Mouse (Mus musculus): ENCODE data around the gene Wipi1. TPM values are rescaled to one million over a fixed set of nuclear protein-coding genes. Genes with fewer than 3 reads are reported as not detected.

The Wipi1 gene
- polyA plus RNA-seq, 1 experiment from 2014 or later = 31.7 TPM

DNA sequence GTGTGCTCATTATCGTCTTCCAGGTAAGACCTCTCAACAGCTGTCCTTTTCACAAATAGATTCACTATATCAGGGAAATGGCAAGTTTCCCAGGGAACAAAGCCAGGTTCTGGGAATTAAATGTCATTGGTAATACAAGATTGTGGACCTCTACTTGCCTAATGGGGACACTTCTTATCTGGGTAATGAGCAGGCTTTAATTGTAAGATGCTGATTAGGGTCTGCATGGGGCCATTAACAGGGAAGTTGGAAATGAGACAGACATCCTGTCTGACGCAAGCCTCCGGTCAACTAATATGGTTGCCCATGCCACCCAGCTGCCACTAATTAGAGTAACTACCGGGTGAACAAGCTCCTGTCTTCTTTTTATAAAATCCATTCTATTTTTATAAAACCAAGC, 4.6 kb upstream of the Wipi1 start:
- Histone ChIP-seq H3K9me3 (replicated peaks) (no peaks in the 10 kb centered on the region), H3K27me3 (replicated peaks) (no peaks in the 10 kb centered on the region), H3K4me3 (peak overlapping the region; percentile 77), H3K27ac (peak overlapping the region; percentile 99), H3K36me3 (no peaks in the 10 kb centered on the region), H3K4me1 (peaks cover 74% of the 10 kb centered on the region), H3K9ac (peak overlapping the region; percentile 58), H3K4me2 (peak overlapping the region; percentile 88)
- WGBS (ENCODE audit: insufficient replicate concordance) = 24% methylated on average over 4 of the region's 4 CpGs
- ATAC-seq = no peak

DNA sequence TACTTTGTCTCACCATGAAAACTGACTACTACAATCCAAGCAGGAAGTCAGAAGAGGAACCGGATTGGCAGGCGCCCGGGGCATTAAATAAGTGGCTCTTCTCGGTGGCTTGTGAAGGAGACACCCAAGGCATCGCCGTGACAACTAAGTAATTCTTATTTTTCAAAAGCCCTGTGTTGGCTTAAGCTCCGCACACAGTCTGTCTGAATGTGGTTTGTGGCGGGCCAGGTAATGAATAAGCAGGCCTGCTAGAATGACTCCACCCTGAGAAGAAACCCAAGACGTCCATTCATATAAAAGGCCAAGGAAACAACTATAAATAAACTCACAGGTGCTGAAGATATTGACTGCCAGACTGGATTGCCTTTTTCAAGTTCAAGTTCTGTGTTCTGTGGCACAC, 3.5 kb upstream of the Wipi1 start:
- no peak for ATAC-seq
- Histone ChIP-seq H3K9ac (peak overlapping the region; percentile 74), H3K4me3 (peak overlapping the region; percentile 77), H3K27me3 (replicated peaks) (no peaks in the 10 kb centered on the region), H3K4me2 (peak overlapping the region; percentile 88), H3K9me3 (replicated peaks) (no peaks in the 10 kb centered on the region), H3K27ac (peak overlapping the region; percentile 99), H3K36me3 (no peaks in the 10 kb centered on the region), H3K4me1 (peaks cover 73% of the 10 kb centered on the region)
- 46% methylated on average over 9 of the region's 9 CpGs for WGBS (ENCODE audit: insufficient replicate concordance)

DNA sequence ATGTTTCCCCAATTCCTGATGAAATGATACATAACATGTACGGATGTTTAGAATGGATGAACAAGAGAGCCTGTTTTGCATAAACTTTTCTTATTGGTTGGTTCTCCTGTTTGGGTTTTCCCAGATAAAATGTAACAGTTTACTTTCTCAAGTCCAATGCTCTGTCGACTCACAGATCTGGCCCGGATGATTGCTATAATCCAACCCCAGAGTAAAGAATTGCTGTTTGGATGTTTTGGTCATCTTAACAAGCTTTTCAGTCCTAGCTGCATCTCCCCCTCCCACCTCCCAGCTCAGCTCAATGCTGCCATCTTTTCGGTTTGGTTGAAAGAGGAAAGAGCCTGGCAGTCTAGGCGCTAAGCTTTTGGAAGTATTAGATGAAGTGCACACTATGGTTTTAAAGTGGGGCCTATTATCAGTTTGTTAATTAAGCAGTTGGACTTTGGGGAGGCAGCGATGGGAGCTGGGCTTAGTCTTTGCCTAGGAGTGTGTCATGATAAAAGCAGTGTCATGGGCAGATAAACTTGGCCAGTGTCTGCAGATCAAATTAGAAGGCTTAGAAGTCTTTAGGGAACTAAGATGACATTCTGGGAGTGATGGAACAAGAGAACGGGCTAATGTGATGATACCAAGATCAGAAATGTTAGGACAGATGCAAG, 1.2 kb upstream of the Wipi1 start:
- peak overlapping the region; percentile 74 for H3K9ac ChIP-seq
- WGBS (ENCODE audit: insufficient replicate concordance) = 16% methylated on average over 7 of the region's 7 CpGs
- peak; percentile 36 for ATAC-seq
- H3K4me3 ChIP-seq = peak overlapping the region; percentile 77
- peak overlapping the region; percentile 88 for H3K4me2 ChIP-seq
- peaks cover 84% of the 10 kb centered on the region for H3K4me1 ChIP-seq
- H3K36me3 ChIP-seq = no peaks in the 10 kb centered on the region
- no peaks in the 10 kb centered on the region for H3K27me3 ChIP-seq (replicated peaks)
- peak overlapping the region; percentile 99 for H3K27ac ChIP-seq
- no peaks in the 10 kb centered on the region for H3K9me3 ChIP-seq (replicated peaks)

DNA sequence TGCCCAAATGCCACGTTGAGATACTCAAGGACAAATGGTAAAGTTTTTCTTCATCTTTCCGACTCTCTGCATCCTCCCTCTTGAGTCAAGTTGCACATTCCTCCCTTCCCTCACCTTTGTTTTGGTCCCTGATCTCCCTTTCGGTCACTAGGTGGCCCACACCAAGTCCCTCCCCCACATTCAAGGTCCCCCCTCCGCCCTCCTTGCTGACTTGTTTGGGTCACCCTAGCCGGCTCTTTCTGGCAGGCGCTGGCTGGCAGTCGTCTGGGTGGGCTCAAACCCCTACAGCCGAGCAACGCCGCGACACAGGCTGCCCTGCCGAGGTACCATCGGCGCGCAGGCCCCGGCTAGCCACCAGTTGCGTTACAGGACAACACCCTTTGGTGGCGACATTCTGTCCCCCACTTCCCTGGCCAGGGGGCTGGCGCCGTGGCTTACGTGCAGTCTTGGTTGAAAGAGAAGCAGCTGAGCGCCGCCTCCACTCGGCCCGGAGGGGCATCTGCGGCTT, 918 bp downstream of the Wipi1 start:
- H3K27ac ChIP-seq = peak overlapping the region; percentile 99
- no peaks in the 10 kb centered on the region for H3K27me3 ChIP-seq (replicated peaks)
- WGBS (ENCODE audit: insufficient replicate concordance) = 1% methylated on average over 26 of the region's 26 CpGs
- H3K4me1 ChIP-seq = peaks cover 64% of the 10 kb centered on the region
- H3K9me3 ChIP-seq (replicated peaks) = no peaks in the 10 kb centered on the region
- peak overlapping the region; percentile 77 for H3K4me3 ChIP-seq
- H3K4me2 ChIP-seq = peak overlapping the region; percentile 88
- H3K9ac ChIP-seq = peak overlapping the region; percentile 85
- peak; percentile 8 for ATAC-seq
- peaks cover 5% of the 10 kb centered on the region for H3K36me3 ChIP-seq

DNA sequence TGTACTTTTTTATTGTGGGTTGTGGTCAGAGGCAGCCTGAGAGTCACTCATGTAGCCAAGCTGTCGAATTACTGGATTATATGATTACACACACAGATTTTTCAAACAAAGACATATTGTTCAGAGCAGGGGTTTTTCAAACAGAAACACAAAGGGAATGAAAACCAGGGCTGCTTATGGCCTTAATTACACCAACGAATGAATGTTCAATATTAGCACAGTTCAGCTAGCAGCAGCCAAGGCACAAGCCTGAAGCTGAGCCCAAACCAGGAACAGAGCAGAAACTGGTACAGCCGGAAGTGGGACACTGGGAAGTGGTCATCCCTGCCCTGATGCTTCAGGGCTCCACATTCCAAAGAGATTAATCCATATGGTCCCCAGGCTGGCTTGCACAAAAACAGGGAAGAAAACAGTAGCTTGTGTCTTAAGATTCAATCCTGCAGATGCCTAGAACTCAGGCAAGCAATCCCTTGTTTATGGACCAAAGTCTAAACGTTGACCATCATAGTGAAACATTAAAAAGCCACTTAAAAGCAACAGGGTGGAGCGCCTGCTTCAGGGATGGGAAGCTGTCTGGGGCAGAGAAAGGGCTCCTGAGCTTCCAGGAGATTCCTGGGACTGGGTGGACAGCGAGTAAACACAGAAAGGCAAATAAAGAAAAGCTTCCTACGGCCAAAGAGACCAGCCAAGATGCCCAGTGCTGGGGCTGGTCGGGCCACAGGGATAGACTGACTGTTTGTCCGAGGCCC, 1.5 kb downstream of the Wipi1 start:
- Histone ChIP-seq H3K4me2 (peak overlapping the region; percentile 88), H3K4me3 (peak overlapping the region; percentile 77)
- ATAC-seq = no peak

DNA sequence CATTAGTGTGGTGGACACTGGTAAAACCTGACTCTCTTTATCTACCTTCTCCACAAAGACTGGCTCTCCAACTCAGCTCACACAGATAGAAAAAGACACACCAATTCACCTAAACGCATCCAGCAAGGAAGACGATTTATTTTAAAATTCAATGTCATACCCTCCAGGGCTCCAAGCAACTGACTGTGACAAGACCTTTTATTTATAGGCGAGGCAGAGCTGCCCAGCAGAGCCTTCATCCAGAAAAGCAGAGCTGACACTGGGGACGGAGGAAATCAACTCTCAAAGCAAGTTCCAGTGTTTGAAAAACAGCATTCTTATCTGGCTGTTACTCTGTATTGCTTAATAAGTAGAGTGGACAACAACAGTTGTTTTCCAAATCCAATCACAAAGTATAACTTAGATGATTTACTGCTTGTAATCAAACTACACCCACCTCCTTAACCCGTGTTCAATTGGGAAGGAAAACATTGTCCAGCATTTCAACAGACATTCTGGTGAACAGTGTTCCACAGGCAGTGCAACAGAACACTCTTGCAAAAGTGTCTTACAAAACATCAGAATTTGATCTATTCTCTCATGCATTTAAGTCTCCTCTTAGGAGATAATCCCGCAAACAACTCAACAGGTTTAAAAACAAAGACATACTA, 2.7 kb downstream of the Wipi1 start:
- WGBS (ENCODE audit: insufficient replicate concordance) = 50% methylated on average over 6 of the region's 6 CpGs
- no peaks in the 10 kb centered on the region for H3K9me3 ChIP-seq (replicated peaks)
- peaks cover 48% of the 10 kb centered on the region for H3K4me1 ChIP-seq
- peak overlapping the region; percentile 77 for H3K4me3 ChIP-seq
- peak overlapping the region; percentile 99 for H3K27ac ChIP-seq
- no peak for ATAC-seq
- peak overlapping the region; percentile 88 for H3K4me2 ChIP-seq
- no peaks in the 10 kb centered on the region for H3K27me3 ChIP-seq (replicated peaks)
- peaks cover 20% of the 10 kb centered on the region for H3K36me3 ChIP-seq
- peak overlapping the region; percentile 85 for H3K9ac ChIP-seq

More for the DNA sequence above, 1.5 kb downstream of the Wipi1 start:
- Histone ChIP-seq H3K4me1 (peaks cover 57% of the 10 kb centered on the region), H3K9ac (peak overlapping the region; percentile 85), H3K36me3 (peaks cover 12% of the 10 kb centered on the region), H3K27ac (peak overlapping the region; percentile 99), H3K27me3 (replicated peaks) (no peaks in the 10 kb centered on the region), H3K9me3 (replicated peaks) (no peaks in the 10 kb centered on the region)
- WGBS (ENCODE audit: insufficient replicate concordance) = 30% methylated on average over 9 of the region's 9 CpGs

DNA sequence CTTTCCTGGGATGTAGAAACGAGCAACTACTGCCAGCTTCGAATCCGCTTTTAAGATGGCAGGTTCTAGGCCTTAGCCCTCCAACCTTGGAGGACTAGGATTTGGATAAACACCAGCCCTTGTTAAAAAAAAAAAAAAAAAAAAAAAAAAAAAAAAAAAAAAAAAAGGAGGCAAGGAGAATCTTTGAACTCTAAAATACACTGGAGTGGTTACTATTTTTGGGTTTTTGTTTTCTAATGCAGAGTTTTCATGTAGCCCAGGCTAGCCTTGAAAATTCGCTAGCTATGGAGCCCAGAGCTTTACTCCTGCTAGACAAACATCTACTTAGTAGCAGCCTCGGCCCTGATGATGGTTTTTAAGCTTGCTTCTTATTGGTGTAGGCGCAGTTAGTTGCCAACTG, 4.2 kb downstream of the Wipi1 start:
- H3K9ac ChIP-seq = no peak overlapping the region
- peaks cover 34% of the 10 kb centered on the region for H3K4me1 ChIP-seq
- no peak overlapping the region for H3K4me2 ChIP-seq
- no peaks in the 10 kb centered on the region for H3K9me3 ChIP-seq (replicated peaks)
- no peaks in the 10 kb centered on the region for H3K27me3 ChIP-seq (replicated peaks)
- no peak overlapping the region for H3K27ac ChIP-seq
- peaks cover 35% of the 10 kb centered on the region for H3K36me3 ChIP-seq
- H3K4me3 ChIP-seq = no peak overlapping the region
- WGBS (ENCODE audit: insufficient replicate concordance) = 79% methylated on average over 6 of the region's 6 CpGs
- ATAC-seq = no peak

DNA sequence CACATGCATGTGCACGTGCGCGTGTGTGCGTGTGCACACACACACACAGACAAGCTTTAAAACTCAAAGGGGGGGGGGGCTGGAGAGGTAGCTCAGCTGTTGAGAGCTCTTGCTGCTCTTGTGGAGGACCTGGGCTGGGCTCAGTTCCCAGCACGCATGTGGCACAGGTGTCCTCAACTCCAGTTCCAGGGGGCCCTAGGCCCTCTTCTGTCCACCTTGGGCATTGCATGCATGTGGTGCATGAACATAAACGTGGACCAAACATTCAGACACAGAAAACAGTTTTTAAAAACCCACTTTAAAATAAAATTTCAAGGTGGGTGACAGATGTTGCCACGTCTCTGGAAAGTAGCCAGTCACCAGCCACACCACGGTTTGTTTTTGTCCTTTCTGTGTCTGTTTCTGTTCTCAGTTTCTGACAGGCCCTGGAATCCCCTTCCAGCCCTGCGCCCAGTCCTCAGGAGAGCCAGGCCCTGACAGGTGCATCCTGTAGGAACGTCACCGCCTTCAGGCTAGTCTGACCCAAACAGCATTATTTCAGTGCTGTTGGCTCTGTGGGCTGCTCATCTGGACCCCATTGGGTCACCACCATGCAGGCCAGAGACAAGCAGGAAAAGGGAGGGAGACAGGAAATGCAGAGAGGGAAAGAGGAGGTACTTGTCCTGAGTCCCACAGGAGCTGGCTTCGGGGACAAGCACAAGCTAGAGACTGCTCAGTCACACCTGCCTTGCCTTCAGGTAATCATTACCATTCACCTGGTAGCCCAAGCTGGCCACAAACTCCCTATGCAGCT, 12.8 kb downstream of the Wipi1 start:
- no peak for ATAC-seq
- Histone ChIP-seq H3K27ac (no peak overlapping the region), H3K27me3 (replicated peaks) (no peaks in the 10 kb centered on the region), H3K4me1 (0 out of 2 replicates have a peak, but pooled peaks cover 4% of the 10 kb centered on the region), H3K36me3 (peaks cover 100% of the 10 kb centered on the region), H3K9me3 (replicated peaks) (no peaks in the 10 kb centered on the region), H3K4me3 (no peak overlapping the region), H3K9ac (no peak overlapping the region), H3K4me2 (no peak overlapping the region)
- 81% methylated on average over 12 of the region's 12 CpGs for WGBS (ENCODE audit: insufficient replicate concordance)

DNA sequence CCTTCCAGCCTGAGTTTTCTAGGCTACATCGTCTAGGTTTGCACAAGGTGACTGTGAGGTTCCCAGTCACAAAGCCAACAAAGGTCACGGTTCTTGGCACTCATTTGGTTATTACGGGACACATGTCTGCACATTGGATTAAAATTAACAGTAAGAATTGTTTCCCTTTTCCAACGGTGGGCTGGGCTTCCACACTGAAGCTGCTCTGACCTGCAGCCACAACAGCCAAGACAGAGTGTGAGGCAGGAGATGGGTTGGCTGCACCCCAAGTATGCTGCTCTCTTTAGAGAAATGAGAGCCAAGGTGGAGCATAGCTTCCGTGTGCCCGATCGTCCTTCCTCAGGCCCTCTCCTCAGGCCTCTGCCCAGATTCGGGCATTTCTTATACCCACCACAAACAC, 17.0 kb downstream of the Wipi1 start:
- no peak for ATAC-seq
- peaks cover 82% of the 10 kb centered on the region for H3K36me3 ChIP-seq
- no peaks in the 10 kb centered on the region for H3K9me3 ChIP-seq (replicated peaks)
- H3K4me3 ChIP-seq = no peak overlapping the region
- H3K27me3 ChIP-seq (replicated peaks) = no peaks in the 10 kb centered on the region
- H3K27ac ChIP-seq = no peak overlapping the region
- H3K4me1 ChIP-seq = 0 out of 2 replicates have a peak, but pooled peaks cover 5% of the 10 kb centered on the region
- H3K4me2 ChIP-seq = no peak overlapping the region
- H3K9ac ChIP-seq = no peak overlapping the region
- WGBS (ENCODE audit: insufficient replicate concordance) = 85% methylated on average over 8 of the region's 8 CpGs

DNA sequence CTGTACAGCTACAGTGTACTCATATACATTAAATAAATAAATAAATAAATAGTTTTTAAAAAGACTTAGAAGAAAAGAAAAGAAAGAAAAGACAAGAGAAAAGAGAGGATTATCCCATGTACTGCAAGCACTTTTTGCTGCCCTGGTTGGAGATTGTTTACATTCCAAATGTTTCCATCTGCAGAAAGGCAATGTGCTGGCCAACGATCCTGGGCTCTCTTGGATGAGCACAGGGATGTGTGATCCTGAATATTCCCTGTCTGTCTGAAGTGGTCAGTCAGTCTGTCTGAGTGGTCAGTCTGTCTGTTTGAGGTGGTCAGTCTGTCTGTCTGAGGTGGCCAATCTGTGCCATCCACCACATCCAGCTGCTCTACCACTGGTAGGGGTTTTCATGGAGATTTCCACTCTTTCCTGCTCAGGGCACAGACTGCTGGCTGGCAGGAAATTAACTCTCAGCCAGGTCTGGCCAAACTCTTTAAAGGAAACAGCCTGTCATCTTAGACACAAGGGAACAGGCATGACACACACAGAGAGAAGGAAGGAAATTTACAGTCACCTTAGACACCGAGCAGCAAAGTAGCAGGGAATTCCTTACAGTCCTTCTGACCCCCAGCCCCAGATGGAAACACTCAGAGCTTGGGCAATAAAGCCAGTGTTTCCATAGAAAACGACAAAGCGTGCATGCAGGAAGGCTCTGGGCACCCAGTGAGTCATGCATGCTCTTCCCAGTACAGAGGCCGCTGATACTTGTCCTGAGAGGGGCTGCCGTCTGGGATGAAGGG, 18.4 kb downstream of the Wipi1 start:
- Histone ChIP-seq H3K27ac (no peak overlapping the region), H3K4me3 (no peak overlapping the region), H3K9me3 (replicated peaks) (no peaks in the 10 kb centered on the region), H3K9ac (no peak overlapping the region), H3K27me3 (replicated peaks) (no peaks in the 10 kb centered on the region), H3K36me3 (peaks cover 82% of the 10 kb centered on the region), H3K4me2 (no peak overlapping the region), H3K4me1 (peaks cover 12% of the 10 kb centered on the region)
- ATAC-seq = no peak
- 60% methylated on average over 6 of the region's 6 CpGs for WGBS (ENCODE audit: insufficient replicate concordance)

DNA sequence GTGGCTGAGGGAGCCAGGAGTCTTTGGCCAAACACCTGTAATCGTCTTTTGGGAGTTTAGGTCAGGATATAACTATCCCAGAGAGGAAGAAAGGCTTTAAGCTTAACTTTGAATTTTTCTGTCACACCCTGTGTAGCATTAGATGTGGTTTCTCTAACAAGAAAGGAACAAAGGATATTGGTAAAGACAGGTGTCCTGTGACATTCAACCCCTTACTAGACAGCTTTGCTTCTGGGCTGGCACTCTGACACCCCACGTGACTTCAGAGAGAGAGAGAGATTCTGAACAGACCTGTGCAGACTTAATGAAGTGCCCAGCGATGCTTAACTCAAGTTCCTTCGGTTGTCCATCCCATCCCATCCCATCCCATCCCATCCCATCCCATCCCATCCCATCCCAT, 20.3 kb downstream of the Wipi1 start:
- WGBS (ENCODE audit: insufficient replicate concordance) = 80% methylated on average over 4 of the region's 4 CpGs
- Histone ChIP-seq H3K4me1 (peaks cover 31% of the 10 kb centered on the region), H3K36me3 (peaks cover 66% of the 10 kb centered on the region), H3K4me2 (no peak overlapping the region), H3K9ac (no peak overlapping the region), H3K9me3 (replicated peaks) (no peaks in the 10 kb centered on the region), H3K27me3 (replicated peaks) (no peaks in the 10 kb centered on the region), H3K4me3 (no peak overlapping the region), H3K27ac (no peak overlapping the region)
- ATAC-seq = no peak
